Mouse (Mus musculus) midbrain, embryonic 15.5 days (tissue): ENCODE data around the gene Gm20388. TPM values are rescaled to one million over a fixed set of nuclear protein-coding genes. Genes with fewer than 3 reads are reported as not detected.

Experiments used
- ATAC-seq: fragments of 200-750 bp; cut with Nextera tagmentation; replicated peaks from 2 replicates; pipeline ENCODE4 v1.8.0; 2017; ENCODE audit warnings: moderate TSS enrichment
- H3K27ac ChIP-seq: fragments of 300-500 bp; sonication (generic); 2 replicates; pipeline ENCODE4 v1.5.1; 2015; ENCODE audit warnings: mild to moderate bottlenecking, inconsistent platforms
- H3K27me3 ChIP-seq: fragments of 300-500 bp; sonication (generic); replicated peaks from 2 replicates; pipeline ENCODE4 v1.6.1; 2015; ENCODE audit warnings: inconsistent platforms
- H3K36me3 ChIP-seq: fragments of 300-500 bp; sonication (generic); replicated peaks from 2 replicates; pipeline ENCODE4 v1.6.1; 2015; ENCODE audit warnings: inconsistent platforms
- H3K4me1 ChIP-seq: fragments of 300-500 bp; sonication (generic); 2 replicates; pipeline ENCODE4 v1.6.1; 2015; ENCODE audit warnings: inconsistent platforms
- H3K4me2 ChIP-seq: fragments of 300-500 bp; sonication (generic); 2 replicates; pipeline ENCODE4 v1.6.1; 2015; ENCODE audit warnings: inconsistent platforms, mild to moderate bottlenecking, moderate library complexity
- H3K4me3 ChIP-seq: fragments of 300-500 bp; sonication (generic); 2 replicates; pipeline ENCODE4 v1.5.1; 2015; ENCODE audit warnings: mild to moderate bottlenecking, inconsistent platforms
- H3K9ac ChIP-seq: fragments of 300-500 bp; sonication (generic); 2 replicates; pipeline ENCODE4 v1.6.1; 2015; ENCODE audit warnings: mild to moderate bottlenecking, inconsistent platforms
- H3K9me3 ChIP-seq: fragments of 300-500 bp; sonication (generic); 2 replicates; pipeline ENCODE4 v1.6.1; 2016; ENCODE audit warnings: inconsistent platforms
- WGBS: fragments of 180-500 bp; shearing (Covaris S2); methylation state at CpG from one replicate; pipeline ENCODE4 v1.1.7; 2015; ENCODE audit warnings: mixed read lengths; 5-methylcytosine and 5-hydroxymethylcytosine counted together
- polyA plus RNA-seq: library from polyadenylated mRNA; unstranded; fragments of >200 nt; fragmentation: Nextera tagmentation; extraction: Ambion mirVana; gene quantifications from 2 replicates; pipeline ENCODE4 v1.2.1, GENCODE M21; 2015

Gm20388 gene
- polyA plus RNA-seq, 1 experiment from 2014 or later, result 5.6 TPM

GRCm38 (mm10) chr8:120320146-120320545 lies 409.5 kb downstream of the Gm20388 start:
- Histone ChIP-seq H3K4me3 (no peak overlapping the region), H3K9me3 (no peaks in the 10 kb centered on the region), H3K9ac (no peak overlapping the region), H3K4me2 (no peak overlapping the region), H3K27me3 (no peaks in the 10 kb centered on the region), H3K27ac (no peak overlapping the region), H3K4me1 (peaks cover 26% of the 10 kb centered on the region), H3K36me3 (no peaks in the 10 kb centered on the region)
- no peak for ATAC-seq
- WGBS, result 94% methylated on average over 5 of the region's 5 CpGs

- no peak overlapping the region for H3K27ac ChIP-seq
- H3K9me3 ChIP-seq, result no peaks in the 10 kb centered on the region
Observed at GRCm38 (mm10) chr8:120321724-120322123, 411.1 kb downstream of the Gm20388 start.

GRCm38 (mm10) chr8:120322956-120323448 lies 412.4 kb downstream of the Gm20388 start:
- H3K4me1 ChIP-seq, result peaks cover 25% of the 10 kb centered on the region
- WGBS, result 7% methylated on average over 20 of the region's 20 CpGs

More at GRCm38 (mm10) chr8:120321724-120322123, 411.1 kb downstream of the Gm20388 start:
- WGBS, result 48% methylated on average over 6 of the region's 6 CpGs
- Histone ChIP-seq H3K4me1 (peaks cover 26% of the 10 kb centered on the region), H3K9ac (no peak overlapping the region), H3K4me2 (no peak overlapping the region), H3K4me3 (no peak overlapping the region), H3K27me3 (no peaks in the 10 kb centered on the region), H3K36me3 (no peaks in the 10 kb centered on the region)
- no peak for ATAC-seq

GRCm38 (mm10) chr8:120324555-120324954 lies 413.9 kb downstream of the Gm20388 start:
- Histone ChIP-seq H3K27ac (no peak overlapping the region), H3K36me3 (no peaks in the 10 kb centered on the region), H3K27me3 (no peaks in the 10 kb centered on the region), H3K4me1 (peaks cover 24% of the 10 kb centered on the region), H3K9me3 (no peaks in the 10 kb centered on the region), H3K4me2 (no peak overlapping the region), H3K9ac (no peak overlapping the region), H3K4me3 (no peak overlapping the region)
- 49% methylated on average over 3 of the region's 3 CpGs for WGBS
- no peak for ATAC-seq

More at GRCm38 (mm10) chr8:120322956-120323448, 412.4 kb downstream of the Gm20388 start:
- no peak overlapping the region for H3K4me2 ChIP-seq
- H3K36me3 ChIP-seq, result no peaks in the 10 kb centered on the region
- peak overlapping the region; percentile 16; the same call in 1 of the 2 replicates for H3K9ac ChIP-seq
- H3K9me3 ChIP-seq, result no peaks in the 10 kb centered on the region
- H3K27ac ChIP-seq, result peak overlapping the region; percentile 65
- H3K27me3 ChIP-seq, result no peaks in the 10 kb centered on the region
- H3K4me3 ChIP-seq, result no peak overlapping the region
- ATAC-seq, result peak; percentile 70

- Histone ChIP-seq H3K4me3 (no peak overlapping the region), H3K9me3 (no peaks in the 10 kb centered on the region), H3K9ac (no peak overlapping the region), H3K27ac (no peak overlapping the region), H3K4me2 (no peak overlapping the region), H3K4me1 (peaks cover 26% of the 10 kb centered on the region), H3K27me3 (no peaks in the 10 kb centered on the region), H3K36me3 (no peaks in the 10 kb centered on the region)
- no peak for ATAC-seq
- 58% methylated on average over 5 of the region's 5 CpGs for WGBS
Observed at GRCm38 (mm10) chr8:120325172-120325767, 414.6 kb downstream of the Gm20388 start.

- H3K27me3 ChIP-seq, result no peaks in the 10 kb centered on the region
- H3K4me2 ChIP-seq, result no peak overlapping the region
- 38% methylated on average over 3 of the region's 3 CpGs for WGBS
- H3K36me3 ChIP-seq, result no peaks in the 10 kb centered on the region
- H3K9me3 ChIP-seq, result no peaks in the 10 kb centered on the region
- no peak overlapping the region for H3K9ac ChIP-seq
- ATAC-seq, result no peak
- no peak overlapping the region for H3K27ac ChIP-seq
- H3K4me3 ChIP-seq, result no peak overlapping the region
- peaks cover 24% of the 10 kb centered on the region for H3K4me1 ChIP-seq
Observed at GRCm38 (mm10) chr8:120327131-120327554, 416.5 kb downstream of the Gm20388 start.

- Histone ChIP-seq H3K4me2 (no peak overlapping the region), H3K27me3 (no peaks in the 10 kb centered on the region), H3K9me3 (no peaks in the 10 kb centered on the region), H3K4me1 (peaks cover 11% of the 10 kb centered on the region), H3K27ac (no peak overlapping the region), H3K9ac (no peak overlapping the region), H3K36me3 (no peaks in the 10 kb centered on the region), H3K4me3 (no peak overlapping the region)
- ATAC-seq, result no peak
- 90% methylated on average over 13 of the region's 13 CpGs for WGBS
Observed at GRCm38 (mm10) chr8:120328361-120329022, 417.9 kb downstream of the Gm20388 start.

GRCm38 (mm10) chr8:120329030-120329748 lies 418.5 kb downstream of the Gm20388 start:
- Histone ChIP-seq H3K4me2 (no peak overlapping the region), H3K4me1 (peaks cover 7% of the 10 kb centered on the region), H3K9ac (no peak overlapping the region), H3K36me3 (no peaks in the 10 kb centered on the region), H3K27me3 (no peaks in the 10 kb centered on the region), H3K27ac (no peak overlapping the region), H3K4me3 (no peak overlapping the region), H3K9me3 (no peaks in the 10 kb centered on the region)
- ATAC-seq, result peak; percentile 59
- 78% methylated on average over 11 of the region's 11 CpGs for WGBS

GRCm38 (mm10) chr8:120331027-120331426 lies 420.4 kb downstream of the Gm20388 start:
- H3K27me3 ChIP-seq, result no peaks in the 10 kb centered on the region
- H3K27ac ChIP-seq, result no peak overlapping the region
- no peak overlapping the region for H3K9ac ChIP-seq
- H3K4me3 ChIP-seq, result no peak overlapping the region
- H3K4me2 ChIP-seq, result no peak overlapping the region
- H3K36me3 ChIP-seq, result no peaks in the 10 kb centered on the region
- H3K9me3 ChIP-seq, result no peaks in the 10 kb centered on the region
- WGBS, result 82% methylated on average over 7 of the region's 7 CpGs
- H3K4me1 ChIP-seq, result peaks cover 25% of the 10 kb centered on the region
- no peak for ATAC-seq

- Histone ChIP-seq H3K9ac (no peak overlapping the region), H3K36me3 (no peaks in the 10 kb centered on the region)
Observed at GRCm38 (mm10) chr8:120332379-120333229, 422.0 kb downstream of the Gm20388 start.

GRCm38 (mm10) chr8:120333681-120334080 lies 423.0 kb downstream of the Gm20388 start:
- Histone ChIP-seq H3K36me3 (no peaks in the 10 kb centered on the region), H3K4me2 (no peak overlapping the region), H3K4me1 (peaks cover 42% of the 10 kb centered on the region), H3K9ac (no peak overlapping the region), H3K4me3 (no peak overlapping the region), H3K27me3 (no peaks in the 10 kb centered on the region), H3K27ac (no peak overlapping the region), H3K9me3 (no peaks in the 10 kb centered on the region)
- WGBS, result 91% methylated on average over 4 of the region's 4 CpGs
- no peak for ATAC-seq

More at GRCm38 (mm10) chr8:120332379-120333229, 422.0 kb downstream of the Gm20388 start:
- peaks cover 40% of the 10 kb centered on the region for H3K4me1 ChIP-seq
- 72% methylated on average over 16 of the region's 16 CpGs for WGBS
- H3K4me3 ChIP-seq, result no peak overlapping the region
- no peaks in the 10 kb centered on the region for H3K9me3 ChIP-seq
- H3K4me2 ChIP-seq, result no peak overlapping the region
- ATAC-seq, result no peak
- H3K27ac ChIP-seq, result no peak overlapping the region
- no peaks in the 10 kb centered on the region for H3K27me3 ChIP-seq
